Mouse (Mus musculus) T-helper 2 cell (primary cell): Measurements from ENCODE around the gene Bmp2k.

Source experiments
- in situ Hi-C: fragments of 300-600 bp; cut with MboI, MseI; formaldehyde crosslinking; loops from one replicate; pipeline ENCODE4 v1.15.1; 2025; ENCODE audit warnings: high pct_unique_total_duplicates

Gene Bmp2k

GRCm38 (mm10) chr5:96972474-96973130, 24.9 kb upstream of the Bmp2k start:
- in situ Hi-C loops: no loop called here

- in situ Hi-C loops: no loop called here
Measured at GRCm38 (mm10) chr5:96973714-96974113, 23.8 kb upstream of the Bmp2k start.

- in situ Hi-C loops: no loop called here
Measured at GRCm38 (mm10) chr5:96974661-96975060, 22.8 kb upstream of the Bmp2k start.

- in situ Hi-C loops: no loop called here
Measured at GRCm38 (mm10) chr5:96975112-96975511, 22.4 kb upstream of the Bmp2k start.

GRCm38 (mm10) chr5:96976150-96976549, 21.3 kb upstream of the Bmp2k start:
- in situ Hi-C loops: no loop called here

- in situ Hi-C loops: no loop called here
Measured at GRCm38 (mm10) chr5:96979296-96980007, 18.0 kb upstream of the Bmp2k start.

GRCm38 (mm10) chr5:96980008-96980634, 17.4 kb upstream of the Bmp2k start:
- in situ Hi-C loops: no loop called here

- in situ Hi-C loops: no loop called here
Measured at GRCm38 (mm10) chr5:96981987-96982386, 15.5 kb upstream of the Bmp2k start.

GRCm38 (mm10) chr5:96983142-96983541, 14.3 kb upstream of the Bmp2k start:
- in situ Hi-C loops: no loop called here

- in situ Hi-C loops: no loop called here
Measured at GRCm38 (mm10) chr5:96986850-96987249, 10.6 kb upstream of the Bmp2k start.

- in situ Hi-C loops: no loop called here
Measured at GRCm38 (mm10) chr5:96988880-96989279, 8.6 kb upstream of the Bmp2k start.

GRCm38 (mm10) chr5:96991156-96991555, 6.3 kb upstream of the Bmp2k start:
- in situ Hi-C loops: no loop called here

GRCm38 (mm10) chr5:96992651-96993050, 4.8 kb upstream of the Bmp2k start:
- in situ Hi-C loops: no loop called here

GRCm38 (mm10) chr5:96993057-96993456, 4.4 kb upstream of the Bmp2k start:
- in situ Hi-C loops: no loop called here

- in situ Hi-C loops: no loop called here
Measured at GRCm38 (mm10) chr5:96995791-96996190, 1.7 kb upstream of the Bmp2k start.

GRCm38 (mm10) chr5:96996401-96997309, 834 bp upstream of the Bmp2k start:
- in situ Hi-C loops: no loop called here

GRCm38 (mm10) chr5:96997802-96998565, 495 bp downstream of the Bmp2k start:
- in situ Hi-C loops: no loop called here

- in situ Hi-C loops: no loop called here
Measured at GRCm38 (mm10) chr5:96998566-96998907, 1.0 kb downstream of the Bmp2k start.

- in situ Hi-C loops: no loop called here
Measured at GRCm38 (mm10) chr5:96999601-97000000, 2.1 kb downstream of the Bmp2k start.

- in situ Hi-C loops: loop anchor here (10.0 to 25.0 kb wide), 2 partner anchors 86 to 788 kb away; partner anchors contain the start of gene Mrpl1
Measured at GRCm38 (mm10) chr5:97000524-97000923, 3.0 kb downstream of the Bmp2k start.

GRCm38 (mm10) chr5:97001153-97001552, 3.7 kb downstream of the Bmp2k start:
- in situ Hi-C loops: loop anchor here (10.0 to 25.0 kb wide), 2 partner anchors 86 to 789 kb away; partner anchors contain the start of gene Mrpl1
